Mouse (Mus musculus): ENCODE results near the gene Sh3bp5.

- TF ChIP-seq CTCF (IDR thresholded peaks at IDR 0.05; ENCODE audit: extremely low read depth, insufficient read length, insufficient replicate concordance, low read depth, low read length) (no peak), POLR2A (IDR thresholded peaks at IDR 0.05; ENCODE audit: low read depth, low read length) (no peak)
Observed at GRCm38 (mm10) chr14:31343241-31343640, 92.6 kb downstream of the Sh3bp5 start.

All from small intestine, adult 2 months (tissue).